Mouse (Mus musculus): ENCODE data around the gene Coro1c. TPM values are rescaled to one million over a fixed set of nuclear protein-coding genes. Genes with fewer than 3 reads are reported as not detected.

The Coro1c gene
- total and polyA plus RNA-seq, 3 experiments, result 66.1 to 87.4 (median 69.9) TPM

GRCm38 (mm10) chr5:113858971-113859370, 49.6 kb downstream of the Coro1c start:
- no peak overlapping the region for H3K4me3 ChIP-seq (replicated peaks in 1 of 3; ENCODE audit: low read depth in 2 of 3, low read length in 2 of 3, poor library complexity in 1 of 3)

GRCm38 (mm10) chr5:113858550-113858949, 50.0 kb downstream of the Coro1c start:
- in situ Hi-C loops (cut with MboI; ENCODE audit: low pct_ligation_motif_present, low pct_unique_long_range_greater_than_20kb, low sequenced_read_pairs), result loop anchor here (10.0 kb wide), 1 partner anchor 76 kb away; no protein-coding TSS in a partner anchor
- no peaks in the 10 kb centered on the region for H3K27me3 ChIP-seq (replicated peaks)
- H3K4me1 ChIP-seq (ENCODE audit: control insufficient read depth in 1 of 2, insufficient read depth in 2 of 2), result peaks cover 3 to 11% of the 10 kb centered on the region in 2 experiments
- TF ChIP-seq POLR2A (IDR thresholded peaks at IDR 0.05; ENCODE audit: low read depth, low read length) (no peak), NRF1 (IDR thresholded peaks at IDR 0.05; ENCODE audit: low read depth, low read length) (no peak), SIN3A (IDR thresholded peaks at IDR 0.05; ENCODE audit: low read length) (no peak), CHD2 (IDR thresholded peaks at IDR 0.05; ENCODE audit: low read length) (no peak), MYC (IDR thresholded peaks at IDR 0.05; ENCODE audit: low read depth, low read length) (no peak), TCF12 (IDR thresholded peaks at IDR 0.05; ENCODE audit: low read depth, low read length) (no peak), HCFC1 (IDR thresholded peaks at IDR 0.05; ENCODE audit: low read depth, low read length) (no peak), E2F4 (IDR thresholded peaks at IDR 0.05; ENCODE audit: insufficient replicate concordance, low read depth, low read length) (no peak), RAD21 (IDR thresholded peaks at IDR 0.05; ENCODE audit: low read depth, low read length) (no peak), IRF4 (IDR thresholded peaks at IDR 0.05; ENCODE audit: low read depth, low read length) (no peak), MAFK (IDR thresholded peaks at IDR 0.05; ENCODE audit: insufficient replicate concordance, low read length) (no peak), ETS1 (conservative IDR thresholded peaks at IDR 0.05; ENCODE audit: low read depth, low read length) (no peak)
- no peak overlapping the region for H3K4me3 ChIP-seq (replicated peaks in 1 of 3; ENCODE audit: low read depth in 2 of 3, low read length in 2 of 3, poor library complexity in 1 of 3)
- no peak overlapping the region for H3K9ac ChIP-seq (ENCODE audit: insufficient read depth, low read depth)
- dilution Hi-C loops (cut with MboI; ENCODE audit: extremely low pct_ligation_motif_present, extremely low pct_unique_long_range_greater_than_20kb, low sequenced_read_pairs), result no loop called here
- H3K27ac ChIP-seq (ENCODE audit: insufficient read depth, low read depth), result no peak overlapping the region
- no peaks in the 10 kb centered on the region for H3K79me2 ChIP-seq (replicated peaks; ENCODE audit: control insufficient read depth, extremely low read depth, insufficient read depth, poor library complexity, severe bottlenecking)
- peaks cover 4% of the 10 kb centered on the region for H3K9me3 ChIP-seq (replicated peaks; ENCODE audit: low read length)
- no peak overlapping the region for H3K4me2 ChIP-seq (ENCODE audit: insufficient read depth, low read depth, poor library complexity, severe bottlenecking)
- DNase-seq (ENCODE audit: extremely low read depth), result no peak
- H3K36me3 ChIP-seq (replicated peaks in 1 of 2; ENCODE audit: control insufficient read depth in 1 of 2, insufficient read depth in 1 of 2, low read length in 1 of 2), result peaks cover 15 to 94% of the 10 kb centered on the region in 2 experiments

More at GRCm38 (mm10) chr5:113858971-113859370, 49.6 kb downstream of the Coro1c start:
- Histone ChIP-seq H3K79me2 (replicated peaks; ENCODE audit: control insufficient read depth, extremely low read depth, insufficient read depth, poor library complexity, severe bottlenecking) (no peaks in the 10 kb centered on the region), H3K4me2 (ENCODE audit: insufficient read depth, low read depth, poor library complexity, severe bottlenecking) (no peak overlapping the region), H3K27me3 (replicated peaks) (no peaks in the 10 kb centered on the region), H3K27ac (ENCODE audit: insufficient read depth, low read depth) (no peak overlapping the region), H3K9ac (ENCODE audit: insufficient read depth, low read depth) (no peak overlapping the region), H3K4me1 (ENCODE audit: control insufficient read depth in 1 of 2, insufficient read depth in 2 of 2) (peaks cover 3 to 11% of the 10 kb centered on the region in 2 experiments), H3K36me3 (replicated peaks in 1 of 2; ENCODE audit: control insufficient read depth in 1 of 2, insufficient read depth in 1 of 2, low read length in 1 of 2) (peaks cover 20 to 94% of the 10 kb centered on the region in 2 experiments), H3K9me3 (replicated peaks; ENCODE audit: low read length) (peaks cover 4% of the 10 kb centered on the region)
- TF ChIP-seq UBTF (IDR thresholded peaks at IDR 0.05; ENCODE audit: low read depth, low read length) (no peak), BHLHE40 (IDR thresholded peaks at IDR 0.05; ENCODE audit: low read depth, low read length) (no peak), ZKSCAN1 (IDR thresholded peaks at IDR 0.05; ENCODE audit: borderline replicate concordance, low read depth, low read length) (no peak), ZNF384 (IDR thresholded peaks at IDR 0.05; ENCODE audit: low read depth, low read length) (no peak), JUND (conservative IDR thresholded peaks at IDR 0.05; ENCODE audit: low read depth, low read length) (no peak), MXI1 (IDR thresholded peaks at IDR 0.05; ENCODE audit: low read depth, low read length) (no peak), MYC (IDR thresholded peaks at IDR 0.05; ENCODE audit: low read depth, low read length) (no peak), POLR2AphosphoS2 (IDR thresholded peaks at IDR 0.05; ENCODE audit: low read depth, low read length) (no peak), EP300 (IDR thresholded peaks at IDR 0.05; ENCODE audit: low read length) (no peak), TCF12 (IDR thresholded peaks at IDR 0.05; ENCODE audit: low read depth, low read length) (no peak), NELFE (IDR thresholded peaks at IDR 0.05; ENCODE audit: low read depth, low read length) (no peak), ELF1 (IDR thresholded peaks at IDR 0.05; ENCODE audit: low read depth, low read length) (no peak), HCFC1 (IDR thresholded peaks at IDR 0.05; ENCODE audit: low read depth, low read length) (no peak)
- no peak for DNase-seq (ENCODE audit: extremely low read depth)
- dilution Hi-C loops (cut with MboI; ENCODE audit: extremely low pct_ligation_motif_present, extremely low pct_unique_long_range_greater_than_20kb, low sequenced_read_pairs) (no loop called here), in situ Hi-C loops (cut with MboI; ENCODE audit: low pct_ligation_motif_present, low pct_unique_long_range_greater_than_20kb, low sequenced_read_pairs) (loop anchor here (10.0 kb wide), 1 partner anchor 76 kb away; no protein-coding TSS in a partner anchor)

All from CH12.LX (cell line).